Mouse (Mus musculus) liver, adult 2 months (tissue): ENCODE results near the gene Shisal2a. TPM values are rescaled to one million over a fixed set of nuclear protein-coding genes. Genes with fewer than 3 reads are reported as not detected.

ENCODE experiments used
- DNase-seq: peaks from one replicate; pipeline ENCODE4 v3.0.0-alpha.2; 2011; ENCODE audit warnings: low read depth, low spot score; ENCODE audit errors: extremely low read depth
- H3K27ac ChIP-seq: fragments of 200-500 bp; replicated peaks from 2 replicates; pipeline ENCODE4 v1.5.1; 2012; ENCODE audit warnings: low read depth, mild to moderate bottlenecking, control low read depth, inconsistent platforms, low read length; ENCODE audit not compliant: insufficient read depth
- H3K27me3 ChIP-seq: fragments of 200-500 bp; 2 replicates; pipeline ENCODE4 v1.6.1; 2012; ENCODE audit warnings: mild to moderate bottlenecking, moderate library complexity, low read length, inconsistent platforms; ENCODE audit not compliant: control insufficient read depth, insufficient read depth
- H3K36me3 ChIP-seq: fragments of 200-500 bp; 2 replicates; pipeline ENCODE4 v1.6.1; 2012; ENCODE audit warnings: low read length, inconsistent platforms; ENCODE audit not compliant: control insufficient read depth, insufficient read depth
- H3K4me1 ChIP-seq: fragments of 200-500 bp; 2 replicates; pipeline ENCODE4 v1.6.1; 2011; ENCODE audit warnings: low read length; ENCODE audit not compliant: control insufficient read depth, insufficient read depth
- H3K4me3 ChIP-seq: fragments of 200-500 bp; 2 replicates; pipeline ENCODE4 v1.5.1; 2011; ENCODE audit warnings: low read depth, mild to moderate bottlenecking, control low read depth, low read length, moderate library complexity; ENCODE audit not compliant: insufficient read depth
- H3K79me2 ChIP-seq: fragments of 200-500 bp; 2 replicates; pipeline ENCODE4 v1.6.1; 2012; ENCODE audit warnings: inconsistent platforms, mild to moderate bottlenecking, low read length, moderate library complexity; ENCODE audit not compliant: control insufficient read depth, insufficient read depth
- H3K9ac ChIP-seq: fragments of 200-500 bp; 2 replicates; pipeline ENCODE4 v1.6.1; 2012; ENCODE audit warnings: low read depth, mild to moderate bottlenecking, control low read depth, inconsistent platforms, low read length
- CTCF ChIP-seq: fragments of 200-500 bp; IDR thresholded peaks from 2 replicates; pipeline ENCODE4 v1.5.1; 2011; ENCODE audit warnings: low read depth, low read length, control low read depth
- POLR2A ChIP-seq: fragments of 200-500 bp; IDR thresholded peaks from 2 replicates; pipeline ENCODE4 v1.6.1; 2011; ENCODE audit warnings: low read length, control low read depth; ENCODE audit not compliant: insufficient read depth; ENCODE audit errors: extremely low read depth
- WGBS: fragments of 180-500 bp; shearing (Covaris S2); methylation state at CpG from one replicate; pipeline ENCODE4 v1.1.7; 2018; 5-methylcytosine and 5-hydroxymethylcytosine counted together
- polyA plus RNA-seq: library from polyadenylated mRNA; depleted of rRNA; stranded (reverse); fragments of >200 nt; gene quantifications from 2 replicates; pipeline ENCODE4 v1.2.3, GENCODE M21; 2012
- total RNA-seq: library from RNA; depleted of rRNA; stranded (reverse); fragments of >200 nt; gene quantifications from 2 replicates; pipeline ENCODE4 v1.2.3, GENCODE M21; 2014

The Shisal2a gene
- total and polyA plus RNA-seq, 2 experiments = not detected

DNA sequence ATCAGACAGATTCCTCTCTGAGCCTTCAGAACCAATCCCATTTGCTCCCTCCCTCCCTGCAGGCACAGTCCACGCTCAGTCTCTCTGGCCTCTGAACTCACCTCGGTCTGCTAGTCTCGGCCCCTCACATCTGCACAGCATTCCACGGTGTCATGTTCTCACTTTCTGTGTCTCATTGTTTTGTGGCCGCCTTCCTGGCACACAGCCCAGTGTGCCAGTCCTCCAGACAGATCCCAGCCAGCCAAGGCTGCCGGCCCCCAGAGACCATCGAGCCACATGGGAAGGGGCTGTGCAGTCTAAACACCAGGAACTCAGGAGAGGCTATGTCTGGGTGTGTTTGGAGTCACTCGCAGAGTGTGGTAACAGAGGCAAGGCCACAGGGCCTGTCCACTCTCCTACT is 32.3 kb downstream of the Shisal2a start:
- TF ChIP-seq CTCF (no peak), POLR2A (no peak)
- Histone ChIP-seq H3K36me3 (no peaks in the 10 kb centered on the region), H3K4me1 (peaks cover 33% of the 10 kb centered on the region), H3K27me3 (no peaks in the 10 kb centered on the region), H3K79me2 (no peaks in the 10 kb centered on the region), H3K4me3 (no peak overlapping the region), H3K27ac (no peak overlapping the region), H3K9ac (no peak overlapping the region)
- 24% methylated on average over 8 of the region's 8 CpGs for WGBS
- no peak for DNase-seq

- Histone ChIP-seq H3K4me1 (peaks cover 29% of the 10 kb centered on the region), H3K4me3 (no peak overlapping the region), H3K36me3 (no peaks in the 10 kb centered on the region), H3K9ac (no peak overlapping the region), H3K27ac (peak overlapping the region; percentile 64), H3K27me3 (no peaks in the 10 kb centered on the region), H3K79me2 (no peaks in the 10 kb centered on the region)
- no peak for DNase-seq
- TF ChIP-seq POLR2A = no peak
- no peak for TF ChIP-seq CTCF
- 54% methylated on average over 8 of the region's 8 CpGs for WGBS
These were observed 33.2 kb downstream of the Shisal2a start for GRCm38 (mm10) chr4:108349836-108350547.

DNA sequence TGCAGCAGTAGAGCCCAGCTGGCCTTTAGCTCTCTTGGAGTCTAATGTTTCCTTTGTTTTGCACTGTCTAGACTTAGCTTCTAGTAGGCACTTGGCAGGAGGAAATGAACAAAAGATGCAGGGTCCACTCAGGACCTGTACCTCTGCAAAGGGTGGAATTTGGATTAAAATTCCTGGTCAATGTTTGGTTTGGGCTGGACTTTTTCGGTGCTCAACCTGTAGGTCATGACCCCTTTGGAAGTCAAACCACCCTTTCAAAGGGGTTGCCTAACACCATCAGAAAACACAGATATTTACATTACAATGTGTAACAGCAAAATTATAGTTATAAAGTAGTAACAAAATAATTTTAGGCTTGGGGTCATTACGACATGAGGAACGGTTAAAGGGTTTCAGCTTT is 34.1 kb downstream of the Shisal2a start:
- WGBS = 29% methylated on average over 3 of the region's 3 CpGs
- Histone ChIP-seq H3K9ac (no peak overlapping the region; the same call in 1 of the 2 replicates), H3K4me3 (no peak overlapping the region), H3K4me1 (peaks cover 27% of the 10 kb centered on the region), H3K36me3 (no peaks in the 10 kb centered on the region), H3K27me3 (no peaks in the 10 kb centered on the region), H3K27ac (peak overlapping the region; percentile 84), H3K79me2 (no peaks in the 10 kb centered on the region)
- DNase-seq = peak; percentile 95
- TF ChIP-seq POLR2A (no peak), CTCF (no peak)

DNA sequence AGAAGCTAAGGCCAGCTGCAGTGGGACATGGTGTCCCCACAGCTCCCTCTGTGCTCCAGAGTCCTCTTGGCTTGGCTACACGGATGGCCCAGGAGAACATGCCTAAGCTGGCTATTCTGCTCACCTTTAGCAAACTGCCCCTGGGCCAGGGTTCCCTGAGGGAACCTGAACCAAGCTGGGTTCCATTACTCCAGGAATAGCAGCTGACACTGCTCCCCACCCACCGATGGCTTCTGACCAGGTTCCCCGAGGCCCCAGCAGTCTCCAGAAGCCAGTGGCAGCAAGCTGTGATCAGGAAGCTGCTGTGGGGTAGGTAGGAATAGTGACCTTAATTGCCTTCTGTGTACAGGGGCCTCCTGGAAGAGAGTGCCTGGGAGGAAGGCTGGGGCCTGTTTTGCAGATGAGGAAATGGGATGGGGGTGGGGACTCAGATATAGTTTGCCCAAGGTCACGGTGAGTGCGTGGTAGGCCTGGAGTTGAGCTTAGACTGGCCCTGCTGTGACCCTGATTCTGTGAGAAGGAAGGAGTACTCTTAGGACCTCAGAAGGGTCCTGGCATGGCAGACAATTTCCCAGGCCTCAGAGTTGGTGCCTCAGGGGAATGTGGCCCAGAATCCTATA is 34.8 kb downstream of the Shisal2a start:
- Histone ChIP-seq H3K79me2 (no peaks in the 10 kb centered on the region), H3K27me3 (no peaks in the 10 kb centered on the region), H3K4me3 (no peak overlapping the region), H3K36me3 (no peaks in the 10 kb centered on the region), H3K4me1 (peaks cover 27% of the 10 kb centered on the region), H3K27ac (peak overlapping the region; percentile 84), H3K9ac (peak overlapping the region; percentile 14; the same call in 1 of the 2 replicates)
- DNase-seq = peak; percentile 80
- TF ChIP-seq CTCF (no peak), POLR2A (no peak)
- WGBS = 15% methylated on average over 5 of the region's 5 CpGs

DNA sequence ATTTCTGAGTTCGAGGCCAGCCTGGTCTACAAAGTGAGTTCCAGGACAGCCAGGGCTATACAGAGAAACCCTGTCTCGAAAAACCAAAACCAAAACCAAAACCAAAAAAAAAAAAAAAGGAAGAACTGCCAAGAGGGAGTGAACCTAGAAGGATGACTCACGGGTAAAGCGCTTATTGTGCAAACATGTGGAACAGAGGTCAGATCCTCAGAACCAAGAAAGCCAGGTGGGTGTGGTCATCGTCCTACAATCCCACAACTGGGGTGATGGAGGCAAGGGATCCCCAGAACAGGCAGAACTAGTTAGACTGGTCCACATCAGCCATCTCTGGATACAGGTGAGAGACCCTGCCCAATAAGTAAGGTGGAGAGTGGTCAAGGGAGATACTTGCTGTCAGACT is 36.0 kb downstream of the Shisal2a start:
- H3K4me1 ChIP-seq = peaks cover 27% of the 10 kb centered on the region
- H3K27ac ChIP-seq = peak overlapping the region; percentile 84
- H3K27me3 ChIP-seq = no peaks in the 10 kb centered on the region
- H3K36me3 ChIP-seq = no peaks in the 10 kb centered on the region
- DNase-seq = peak; percentile 92
- H3K79me2 ChIP-seq = no peaks in the 10 kb centered on the region
- 18% methylated on average over 5 of the region's 5 CpGs for WGBS
- TF ChIP-seq POLR2A = no peak
- TF ChIP-seq CTCF = no peak
- H3K9ac ChIP-seq = no peak overlapping the region
- no peak overlapping the region for H3K4me3 ChIP-seq

- DNase-seq = no peak
- no peak overlapping the region for H3K27ac ChIP-seq
- TF ChIP-seq CTCF (no peak), POLR2A (no peak)
- no peak overlapping the region for H3K4me3 ChIP-seq
- H3K9ac ChIP-seq = no peak overlapping the region
- H3K79me2 ChIP-seq = no peaks in the 10 kb centered on the region
- H3K27me3 ChIP-seq = no peaks in the 10 kb centered on the region
- 83% methylated on average over 5 of the region's 5 CpGs for WGBS
- H3K4me1 ChIP-seq = peaks cover 27% of the 10 kb centered on the region
- no peaks in the 10 kb centered on the region for H3K36me3 ChIP-seq
These were observed 37.3 kb downstream of the Shisal2a start for GRCm38 (mm10) chr4:108345826-108346225.
